Mouse (Mus musculus): Measurements from ENCODE around the gene Ralb.

Ralb gene

DNA sequence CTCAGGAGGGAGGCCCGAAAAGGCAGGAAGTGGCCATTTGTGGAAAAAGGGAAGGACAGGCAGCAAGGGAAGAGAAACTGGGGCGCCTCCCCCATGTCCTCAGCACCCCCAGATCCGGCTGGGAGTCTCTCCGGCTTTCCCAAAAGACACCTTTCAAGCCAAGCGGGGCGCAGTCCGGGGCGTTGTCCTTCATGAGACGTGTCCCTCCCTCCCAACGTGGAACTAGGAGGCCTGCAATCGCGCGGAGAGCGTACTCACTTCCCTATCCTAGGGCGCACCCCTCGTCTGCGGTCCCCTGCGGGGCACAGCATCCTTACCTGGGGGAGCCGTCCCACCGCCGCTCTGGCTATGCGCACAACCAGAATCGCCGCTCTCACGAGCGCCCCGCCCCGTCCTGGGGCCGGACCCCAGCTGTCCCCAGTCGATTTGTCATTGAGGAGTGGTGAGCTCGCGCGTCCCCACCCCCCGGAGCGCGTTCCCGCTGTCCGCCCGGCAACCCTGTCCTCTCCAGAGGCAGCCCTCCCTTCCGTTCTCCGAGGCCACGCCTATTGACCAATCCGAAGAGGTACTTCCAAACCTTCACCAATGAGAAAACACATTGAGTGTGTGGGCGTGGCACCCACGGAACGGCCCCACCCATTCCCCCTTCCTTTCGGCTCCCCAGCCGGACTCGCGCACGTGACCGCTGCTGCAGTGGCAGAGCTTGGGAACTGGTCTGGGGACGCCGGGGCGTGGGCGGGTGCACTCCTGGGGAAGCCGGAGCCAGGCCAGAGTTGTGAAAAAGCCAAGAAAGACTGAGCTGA lies at the start of gene Ralb:
TSS of gene Ralb (minus strand) at position 535 of the 803 bp plus-strand sequence.
- peak; percentile 97 to 98 for DNase-seq (ENCODE audit: low spot score in 2 of 2)

DNA sequence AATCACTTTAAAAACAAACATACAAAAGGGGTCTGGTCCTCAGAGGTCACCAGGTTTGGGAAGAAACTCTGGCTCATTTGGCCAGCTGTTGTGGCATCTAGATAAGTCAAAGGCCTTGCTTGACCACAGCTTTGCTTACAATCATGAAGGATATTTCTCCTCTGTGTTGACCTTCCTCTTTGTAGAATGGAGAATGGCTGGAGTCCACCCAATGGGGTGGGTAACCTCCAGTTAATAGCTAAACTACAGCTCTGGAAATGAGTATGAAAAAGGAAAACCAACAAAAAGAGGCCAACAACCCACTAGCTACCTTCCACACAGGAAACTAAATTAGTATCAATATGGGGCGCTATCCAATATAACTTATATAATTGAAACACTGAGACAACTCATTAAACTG lies 47.1 kb upstream of the Ralb start:
- no peak for DNase-seq (ENCODE audit: low spot score in 2 of 2)

DNA sequence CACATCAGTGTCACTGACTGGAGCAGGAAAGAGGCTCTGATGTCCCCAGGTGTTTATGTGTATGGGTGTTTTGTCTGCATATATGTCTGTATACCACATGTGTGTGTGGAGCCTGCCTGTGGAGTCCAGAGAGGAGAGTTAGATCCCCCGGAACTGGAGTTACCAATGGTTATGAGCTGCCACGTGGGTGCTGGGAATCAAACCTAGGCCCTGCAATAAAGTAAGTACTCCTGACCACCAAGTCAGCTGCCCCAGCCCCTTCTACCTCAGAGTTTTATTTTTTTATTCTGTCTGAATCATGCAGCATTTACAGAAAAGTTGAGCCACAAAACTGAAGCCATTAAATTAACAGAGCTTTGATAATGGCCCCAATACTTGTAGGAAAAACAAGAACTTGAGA lies 45.5 kb upstream of the Ralb start:
- no peak for DNase-seq (ENCODE audit: low spot score in 2 of 2)

GRCm38 (mm10) chr1:119549327-119549689 lies 44.7 kb upstream of the Ralb start:
- DNase-seq (ENCODE audit: low spot score in 2 of 2), result no peak

DNA sequence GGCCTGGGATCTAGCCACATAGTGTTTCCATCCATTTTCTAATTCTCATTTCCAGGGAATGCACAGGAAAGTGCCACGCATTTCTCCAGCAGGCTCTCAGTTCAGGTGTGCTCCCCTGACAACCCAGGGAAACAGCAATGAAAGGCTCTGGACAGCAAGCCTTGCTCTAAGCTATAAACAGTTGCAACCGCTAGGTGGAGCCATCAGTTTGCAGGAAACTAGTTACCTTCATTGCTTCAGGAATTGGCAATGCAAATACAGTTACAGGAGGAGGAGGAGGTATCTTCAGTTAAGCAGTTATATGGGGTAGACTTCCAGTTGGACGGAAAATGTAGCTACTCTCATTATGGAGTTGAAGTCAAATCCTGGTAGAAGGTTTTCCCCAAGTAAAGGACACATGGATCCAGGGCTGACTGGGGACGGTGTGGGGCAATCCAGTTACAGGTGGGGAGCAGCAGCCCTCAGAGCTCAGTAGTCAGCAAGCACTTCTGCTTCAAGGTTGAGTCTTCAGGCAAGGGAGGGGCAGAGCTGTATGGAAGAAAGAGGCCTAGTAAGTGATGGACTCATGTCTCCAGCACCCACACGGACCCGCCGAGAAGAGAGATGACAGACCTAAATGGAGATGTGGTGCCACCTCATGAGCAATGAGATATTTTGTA lies 44.2 kb upstream of the Ralb start:
- peak; percentile 64 to 79 for DNase-seq (ENCODE audit: low spot score in 2 of 2)

DNA sequence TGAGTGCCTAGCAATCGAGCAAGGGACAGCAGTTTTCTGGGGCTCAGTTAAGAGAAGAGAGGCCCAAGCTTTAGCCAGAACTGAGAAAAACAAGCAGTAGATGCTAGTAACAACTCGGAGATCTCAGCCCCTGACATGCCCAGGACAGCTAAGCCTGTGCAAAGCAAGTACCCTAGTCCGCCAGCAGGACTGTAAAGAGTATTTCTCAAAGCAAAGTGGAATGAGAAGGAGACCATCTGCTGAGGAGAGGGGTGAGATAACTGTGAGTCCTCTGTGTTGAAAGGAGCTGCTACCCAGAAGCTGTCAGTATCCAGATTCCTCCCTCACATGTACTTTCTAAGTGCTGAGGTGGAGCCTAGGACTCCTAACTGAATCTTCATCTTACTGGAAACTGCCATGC lies 41.9 kb upstream of the Ralb start:
- DNase-seq (ENCODE audit: low spot score in 2 of 2), result no peak

DNA sequence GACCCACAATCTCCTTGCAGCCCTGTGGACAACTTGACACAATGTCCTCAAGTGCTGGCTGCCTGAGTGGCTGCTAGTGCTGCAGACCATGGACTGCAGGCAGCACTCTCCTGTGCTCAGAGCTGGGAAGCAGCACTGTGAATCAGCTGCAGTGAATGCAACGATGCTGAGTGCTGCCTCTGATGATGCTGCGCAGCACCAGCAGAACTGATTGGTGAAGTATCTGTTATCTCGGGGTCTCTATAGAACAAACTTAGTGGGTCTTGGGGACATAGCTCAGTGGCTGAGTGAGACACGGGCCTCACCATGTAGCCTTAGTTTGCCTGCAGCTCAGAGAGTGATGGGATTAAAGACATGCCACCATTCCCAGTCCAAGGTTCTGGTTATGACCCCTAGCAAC lies 41.1 kb upstream of the Ralb start:
- no peak for DNase-seq (ENCODE audit: low spot score in 2 of 2)

GRCm38 (mm10) chr1:119545164-119545563 lies 40.6 kb upstream of the Ralb start:
- no peak for DNase-seq (ENCODE audit: low spot score in 2 of 2)

- DNase-seq (ENCODE audit: low spot score in 2 of 2), result no peak
These were observed 40.1 kb upstream of the Ralb start for GRCm38 (mm10) chr1:119544611-119545155.

- no peak for DNase-seq (ENCODE audit: low spot score in 2 of 2)
These were observed 38.7 kb upstream of the Ralb start for GRCm38 (mm10) chr1:119543316-119543715.

DNA sequence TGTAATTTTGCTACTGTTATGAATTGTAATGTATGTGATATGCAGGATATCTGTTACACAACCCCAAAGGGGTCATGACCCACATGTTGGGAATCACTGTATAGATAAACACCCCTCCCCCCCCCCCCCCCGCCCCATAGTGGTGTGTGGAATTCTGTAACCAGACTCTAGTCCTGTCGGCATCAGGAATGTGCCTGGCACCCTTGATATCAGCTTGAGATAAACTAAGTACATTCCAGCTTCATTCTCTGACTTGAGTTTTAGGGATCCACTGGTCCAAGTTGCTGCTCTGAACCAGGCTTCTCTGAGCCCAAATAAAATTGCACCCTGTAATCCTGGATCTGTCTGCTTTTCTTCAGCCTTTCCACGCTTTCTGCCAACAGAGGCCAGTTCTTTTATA lies 37.0 kb upstream of the Ralb start:
- no peak for DNase-seq (ENCODE audit: low spot score in 2 of 2)

- no peak for DNase-seq (ENCODE audit: low spot score in 2 of 2)
These were observed 36.4 kb upstream of the Ralb start for GRCm38 (mm10) chr1:119540836-119541557.

- DNase-seq (ENCODE audit: low spot score in 2 of 2), result no peak
These were observed 34.7 kb upstream of the Ralb start for GRCm38 (mm10) chr1:119539252-119539651.

GRCm38 (mm10) chr1:119537651-119538050 lies 33.1 kb upstream of the Ralb start:
- no peak for DNase-seq (ENCODE audit: low spot score in 2 of 2)

- DNase-seq (ENCODE audit: low spot score in 2 of 2), result no peak
These were observed 31.5 kb upstream of the Ralb start for GRCm38 (mm10) chr1:119536122-119536521.

GRCm38 (mm10) chr1:119534341-119534740 lies 29.7 kb upstream of the Ralb start:
- no peak for DNase-seq (ENCODE audit: low spot score in 2 of 2)

- DNase-seq (ENCODE audit: low spot score in 2 of 2), result no peak
These were observed 28.7 kb upstream of the Ralb start for GRCm38 (mm10) chr1:119533093-119533805.

DNA sequence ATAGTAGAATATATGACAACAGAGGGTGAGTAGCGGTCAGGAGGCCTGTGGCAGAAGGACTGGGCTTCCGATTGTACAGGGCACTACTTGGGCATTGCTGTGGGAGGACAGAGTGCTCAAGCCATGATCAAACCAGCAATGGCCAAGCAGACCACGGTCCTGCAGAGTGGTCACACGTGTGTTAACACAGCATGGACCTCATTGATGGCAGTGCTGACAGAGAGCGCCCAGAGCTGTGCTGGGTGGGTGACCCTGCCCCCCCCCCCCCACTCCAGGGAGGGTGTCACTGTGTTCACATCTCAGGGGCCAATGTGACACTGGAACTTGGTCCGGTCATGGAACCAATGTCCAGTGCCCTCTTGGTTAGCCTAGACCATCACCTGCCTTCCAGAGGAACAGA lies 27.6 kb upstream of the Ralb start:
- no peak for DNase-seq (ENCODE audit: low spot score in 2 of 2)

- DNase-seq (ENCODE audit: low spot score in 2 of 2), result no peak
These were observed 26.3 kb upstream of the Ralb start for GRCm38 (mm10) chr1:119530941-119531340.

GRCm38 (mm10) chr1:119525689-119526591 lies 21.3 kb upstream of the Ralb start, which contains the start of gene Tmem185b:
Tmem185b (plus strand) TSS chr1:119526160.
- DNase-seq (ENCODE audit: low spot score in 2 of 2), result peak; percentile 91 to 92

DNA sequence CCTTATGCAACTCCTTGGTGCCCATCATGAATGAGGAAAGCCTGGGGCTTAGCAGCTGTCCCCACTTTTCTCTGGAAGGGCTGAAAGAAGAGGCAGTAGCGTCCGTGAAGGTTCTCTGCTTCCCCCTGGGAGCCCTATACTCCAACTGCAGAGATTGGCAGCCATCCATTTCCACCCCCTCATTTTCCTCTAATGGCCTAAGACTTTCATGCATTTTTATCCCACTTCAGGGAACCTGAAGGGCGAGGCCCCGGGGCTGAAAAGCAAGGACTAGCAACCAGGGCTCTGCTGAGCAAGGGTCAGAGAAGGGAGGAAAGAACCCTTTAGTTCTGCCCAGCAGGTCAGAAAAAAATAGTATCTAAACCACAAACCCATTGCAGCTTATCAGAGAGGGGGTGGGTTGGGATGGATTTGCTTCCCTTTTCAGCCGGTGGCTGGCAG lies 20.4 kb upstream of the Ralb start:
- DNase-seq (ENCODE audit: low spot score in 2 of 2), result no peak
